Mouse (Mus musculus): ENCODE results near the gene Nmu. TPM values are rescaled to one million over a fixed set of nuclear protein-coding genes. Genes with fewer than 3 reads are reported as not detected.

Gene Nmu
- total RNA-seq (2021) (under 1 TPM in 1 of 2 experiments, not detected in 1; 0.48 TPM), polyA plus RNA-seq (2012; rRNA removed) (not detected in 2 replicates)
- long read RNA-seq = 0 reads

DNA sequence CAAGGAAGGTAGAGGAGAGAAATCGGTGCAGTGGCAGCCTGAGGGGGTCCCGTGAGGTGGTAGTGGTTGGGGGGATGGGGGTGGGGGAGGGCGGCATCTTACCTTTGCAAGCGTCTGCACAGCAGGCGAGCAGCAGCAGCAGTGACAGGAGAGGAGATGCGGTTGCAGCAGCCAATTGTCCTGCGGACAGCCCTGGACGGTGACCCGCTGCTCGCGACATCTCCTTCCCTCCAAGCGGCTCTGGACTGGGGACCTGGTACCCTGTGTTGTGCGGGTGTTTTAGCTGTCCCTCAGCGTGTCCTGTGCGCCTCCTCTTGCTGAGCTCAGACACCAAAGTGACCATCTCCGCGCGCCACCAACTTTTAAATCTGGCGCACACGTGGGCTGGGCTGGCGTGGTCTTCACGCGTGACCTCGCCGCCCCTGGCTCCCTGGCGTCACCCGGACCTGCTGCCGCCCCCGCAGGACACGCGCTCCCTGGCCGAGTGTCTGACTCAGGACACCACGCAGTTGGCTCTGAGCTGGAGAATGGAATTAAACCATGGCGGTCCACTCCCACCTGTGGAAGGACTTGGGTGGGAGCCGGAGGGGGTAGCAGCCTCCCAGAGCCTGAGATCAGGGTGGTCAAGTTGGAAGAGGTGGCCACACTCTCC is at the start of gene Nmu:
Gene Nmu (minus strand): TSS at position 336 of the 652 bp plus-strand sequence.
- DNase-seq = peak; percentile 21

DNA sequence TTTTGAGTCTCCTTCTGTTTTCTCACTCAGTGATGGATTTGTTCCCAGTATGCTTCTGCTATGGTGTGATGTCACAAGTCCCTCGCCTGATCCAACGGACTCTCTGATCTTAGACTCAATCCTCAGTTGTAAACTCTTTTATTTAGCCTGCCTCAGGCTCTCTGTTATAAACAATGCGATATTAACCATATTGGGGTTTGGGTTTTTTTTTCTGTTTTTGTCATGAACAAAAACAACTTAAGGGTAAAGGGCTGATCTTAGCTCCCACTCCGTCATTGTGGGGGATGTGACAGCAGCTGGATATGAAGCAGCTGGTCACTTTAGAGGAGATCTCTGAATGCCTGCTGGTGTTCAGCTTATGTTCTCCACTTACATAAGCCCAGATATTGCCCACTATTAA is 48.1 kb upstream of the Nmu start:
- DNase-seq = no peak

DNA sequence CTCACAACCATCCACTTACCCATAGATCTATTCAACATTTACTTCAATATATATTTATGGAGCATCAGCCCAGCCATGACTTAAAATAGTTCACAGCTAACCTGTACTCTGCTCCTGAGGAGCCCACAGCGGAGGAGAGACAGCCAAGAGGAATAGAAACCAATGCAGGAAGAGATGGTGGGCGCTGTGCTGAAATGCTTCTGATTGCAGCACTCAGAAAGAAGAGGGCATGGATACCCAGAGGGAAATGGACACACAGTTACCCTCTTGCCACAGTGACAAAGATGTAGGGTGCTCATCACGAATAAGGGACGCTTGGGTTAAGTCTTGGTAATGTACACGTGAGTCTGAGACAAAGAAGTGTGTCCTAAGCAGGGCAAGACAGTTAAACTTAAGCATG is 30.8 kb upstream of the Nmu start:
- no peak for DNase-seq

DNA sequence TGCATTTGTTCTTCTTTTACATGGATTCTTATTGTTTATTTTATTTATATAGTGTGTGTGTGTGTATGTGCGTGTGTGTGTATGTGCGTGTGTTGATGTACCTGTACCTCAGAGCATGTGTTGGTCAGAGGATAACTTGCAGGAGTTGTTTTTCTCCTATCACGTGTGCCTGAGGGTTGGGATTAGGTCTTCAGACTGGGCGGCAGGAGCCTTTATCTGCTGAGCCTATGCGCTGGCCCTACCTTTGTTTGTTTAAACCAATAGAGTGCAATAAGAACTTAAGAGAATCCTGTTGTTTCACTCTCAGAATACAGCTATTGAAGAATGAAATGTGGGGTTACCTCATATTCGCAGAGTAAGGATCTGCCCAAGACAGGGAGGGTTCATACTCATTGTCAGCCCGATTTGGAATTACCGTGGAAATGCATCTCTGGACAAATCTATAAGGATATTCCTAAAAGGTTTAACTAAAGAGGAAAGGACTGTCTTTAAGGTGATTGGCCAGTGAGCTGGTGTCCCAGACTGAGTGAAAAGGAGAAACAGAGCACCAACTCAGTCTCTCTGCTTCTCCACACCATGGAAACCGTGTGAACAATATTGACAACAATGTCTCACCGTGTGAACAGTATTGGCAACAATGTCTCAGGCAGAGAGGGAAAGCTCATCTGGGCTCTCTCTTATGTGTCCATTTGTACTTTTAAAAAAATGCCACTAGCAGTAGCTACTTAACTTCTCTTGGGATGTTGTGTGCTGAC is 25.6 kb upstream of the Nmu start:
- no peak for DNase-seq

DNA sequence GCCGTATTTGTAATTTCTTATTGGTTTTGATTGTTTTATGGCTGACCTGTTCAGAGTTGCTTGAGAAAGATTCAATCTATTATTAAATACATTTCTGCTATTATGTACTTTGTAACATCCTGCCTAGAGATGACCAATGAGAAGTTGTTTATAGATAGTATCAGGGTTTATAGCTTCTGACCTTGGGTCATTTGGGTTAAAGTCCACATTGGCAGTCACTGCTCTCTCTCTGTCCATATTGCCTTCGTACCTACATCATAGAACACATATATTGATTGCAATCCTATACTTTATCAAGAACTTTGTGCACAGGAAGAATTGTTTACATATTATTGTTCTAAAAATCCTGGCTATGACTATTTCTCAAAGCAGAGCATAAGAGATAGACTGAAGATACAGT is 24.9 kb upstream of the Nmu start:
- DNase-seq = no peak

DNA sequence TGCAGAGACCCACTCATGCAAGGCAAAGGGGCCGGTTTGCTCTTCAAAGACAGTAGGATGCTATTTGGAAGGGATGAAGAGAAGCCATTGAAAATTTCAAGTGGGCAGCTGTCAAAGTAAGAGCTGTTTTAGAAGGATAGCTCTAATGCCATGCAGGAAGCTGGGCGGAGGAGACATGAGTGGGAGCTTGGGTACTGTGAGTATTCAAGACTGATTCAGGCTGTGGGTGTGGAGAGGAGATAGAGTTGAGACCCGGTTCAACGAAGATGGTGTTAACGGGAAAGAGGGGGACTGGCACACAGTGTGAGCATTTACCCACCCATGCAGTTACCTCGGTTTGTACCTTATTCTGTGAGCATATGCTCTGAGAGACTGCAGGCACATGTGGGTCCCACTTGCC is 20.1 kb upstream of the Nmu start:
- DNase-seq = no peak

DNA sequence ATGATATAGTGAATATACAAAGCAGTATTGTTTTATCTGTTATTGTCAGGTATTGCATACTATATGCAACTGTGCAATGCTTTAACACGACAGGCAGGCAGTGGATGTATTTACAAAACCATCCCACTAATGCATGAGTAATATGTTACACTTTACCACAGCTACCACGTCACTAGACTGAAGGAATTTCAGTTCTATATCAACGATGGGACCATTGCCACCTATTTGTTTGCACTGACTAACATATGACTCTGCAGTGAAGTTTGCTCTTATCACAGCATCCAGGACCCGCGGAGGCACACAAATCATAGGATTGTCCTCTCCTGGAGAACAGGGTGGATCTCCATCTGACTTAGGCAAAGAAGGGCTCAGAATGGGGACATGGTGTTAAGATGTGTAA is 18.2 kb upstream of the Nmu start:
- no peak for DNase-seq

DNA sequence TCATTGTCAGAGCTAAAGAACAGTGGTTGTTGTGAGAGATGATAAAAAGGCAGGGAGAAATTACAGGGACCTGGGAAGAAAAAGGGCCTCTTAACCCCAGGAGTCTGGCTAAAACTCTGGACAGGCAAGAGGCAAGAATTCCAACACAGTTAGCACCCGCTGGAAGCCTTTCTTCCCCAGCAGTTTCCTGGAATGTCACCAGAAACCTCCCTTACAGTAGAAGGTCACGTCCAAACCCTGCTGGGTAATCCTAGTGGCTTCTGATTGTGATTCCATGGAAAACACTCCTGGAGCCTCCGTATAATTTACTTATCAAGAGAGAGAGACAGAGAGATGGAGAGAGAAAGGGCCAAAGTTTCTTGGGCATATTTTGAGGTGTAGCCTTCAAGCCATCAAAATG is 15.6 kb upstream of the Nmu start:
- peak; percentile 4 for DNase-seq

DNA sequence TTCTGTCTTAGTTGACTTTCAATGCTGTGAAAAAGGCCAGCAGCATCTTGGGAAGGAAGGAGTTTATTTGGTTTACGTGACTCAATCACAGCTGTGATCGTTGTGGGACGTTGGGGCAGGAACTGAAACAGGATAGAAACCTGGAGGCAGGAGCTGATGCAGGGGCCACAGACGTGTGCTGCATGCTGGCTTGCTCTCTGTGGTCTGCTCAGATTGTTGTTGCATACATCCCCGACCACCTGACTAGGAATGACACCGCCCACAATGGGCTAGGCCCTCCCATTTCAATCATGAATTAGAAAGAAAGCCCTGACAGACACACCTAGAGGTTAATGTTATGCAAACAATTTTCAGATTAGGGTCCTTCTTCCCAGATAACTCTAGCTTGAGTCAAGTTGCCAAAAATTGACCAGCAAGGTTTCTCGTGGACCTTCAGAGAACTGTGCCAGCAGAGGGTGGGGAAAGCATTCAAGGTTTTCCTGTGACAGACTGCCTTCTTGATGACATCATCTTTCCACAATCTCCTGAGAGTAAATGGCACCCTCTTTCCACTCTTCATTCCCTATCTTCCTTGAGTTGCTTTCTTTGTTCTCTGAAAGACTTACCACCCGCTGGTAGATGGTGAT is 5.7 kb upstream of the Nmu start:
- peak; percentile 57 for DNase-seq

DNA sequence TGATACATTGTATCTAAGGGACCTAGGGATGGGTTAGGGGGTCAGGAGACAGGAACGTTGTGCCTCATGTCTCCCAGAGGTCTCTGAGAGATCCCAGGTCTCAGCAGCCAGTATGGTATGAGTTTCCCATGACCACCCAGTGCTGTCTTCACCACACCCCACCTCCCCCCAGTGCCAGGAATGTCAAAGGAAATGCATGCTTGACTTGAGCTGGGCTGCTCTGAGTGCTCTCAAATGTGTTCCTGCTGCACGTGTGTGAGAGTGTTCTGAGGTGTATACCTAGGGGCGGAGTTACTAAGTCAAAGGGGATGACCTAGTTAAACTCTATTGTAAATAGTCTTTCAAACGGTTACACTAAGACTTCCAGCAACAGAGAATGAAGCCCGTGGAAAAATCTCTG is 1.8 kb upstream of the Nmu start:
- DNase-seq = no peak

DNA sequence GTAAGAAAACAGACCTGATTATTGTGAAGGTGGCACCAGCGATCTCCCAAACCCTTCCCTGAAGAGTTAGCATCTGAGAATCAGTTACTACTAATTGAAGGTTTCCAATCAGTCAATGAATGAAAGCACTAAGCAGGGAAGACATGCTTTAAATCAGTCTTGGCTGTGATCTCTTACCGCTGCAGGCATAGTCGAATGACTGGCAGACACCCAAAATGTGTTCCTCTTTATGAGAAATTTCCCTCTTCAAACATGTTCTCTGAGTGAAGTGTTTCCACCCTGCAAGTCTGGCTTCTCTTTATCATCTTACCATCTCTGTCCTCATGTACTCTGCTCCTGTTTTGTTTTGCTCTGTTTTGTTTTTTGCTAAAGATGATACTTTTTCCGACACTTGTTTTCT is 2.8 kb downstream of the Nmu start:
- no peak for DNase-seq

DNA sequence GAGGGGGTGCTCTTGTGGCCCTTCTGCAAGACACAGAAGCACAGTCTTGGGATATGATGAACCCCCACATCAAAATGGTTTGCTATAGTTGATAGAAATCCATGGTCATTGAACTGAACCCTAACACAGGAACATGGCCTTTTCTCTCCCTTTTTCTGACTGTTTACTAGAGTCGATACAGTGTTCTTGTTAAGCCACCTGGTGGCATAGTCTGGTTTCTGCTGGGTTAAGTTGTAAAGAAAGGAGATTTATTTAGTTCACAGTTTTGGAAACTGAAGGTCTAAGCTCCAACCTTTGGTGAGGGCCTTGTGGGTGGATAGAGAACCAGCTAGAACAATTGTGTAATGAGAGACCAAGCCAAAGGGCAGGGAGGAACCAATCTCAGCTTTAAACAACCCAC is 3.5 kb downstream of the Nmu start:
- DNase-seq = no peak

DNA sequence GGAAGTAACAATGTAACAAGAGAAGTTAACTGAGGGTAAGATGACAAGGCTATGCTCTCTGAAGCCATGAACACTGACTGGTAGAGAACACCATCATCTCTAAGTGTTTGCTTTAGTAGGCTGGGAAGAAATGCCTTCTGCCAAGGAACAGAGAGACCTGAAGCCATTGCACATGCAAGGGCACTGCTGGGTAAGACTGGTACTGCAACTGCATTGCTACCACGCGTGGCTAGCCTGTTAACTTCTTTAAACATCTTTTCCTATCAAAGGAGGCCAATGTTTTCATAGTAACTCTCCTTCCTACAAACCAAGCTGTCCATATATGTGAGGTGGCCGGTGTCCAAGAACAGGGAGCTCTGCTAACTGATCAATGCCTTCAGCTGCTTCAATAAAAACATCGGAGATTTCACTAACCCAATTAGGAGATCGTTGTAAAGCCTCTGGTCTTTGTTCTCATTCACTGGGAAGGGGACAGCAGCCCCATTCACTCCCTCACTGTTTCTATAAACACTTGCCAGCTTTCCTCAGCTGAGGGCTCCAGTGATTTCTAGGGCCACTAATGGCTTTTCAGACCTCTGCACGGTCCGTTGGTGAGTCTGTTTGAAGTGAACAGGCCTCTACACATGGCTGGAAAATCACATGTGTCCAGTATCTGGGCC is 11.5 kb downstream of the Nmu start:
- DNase-seq = no peak

DNA sequence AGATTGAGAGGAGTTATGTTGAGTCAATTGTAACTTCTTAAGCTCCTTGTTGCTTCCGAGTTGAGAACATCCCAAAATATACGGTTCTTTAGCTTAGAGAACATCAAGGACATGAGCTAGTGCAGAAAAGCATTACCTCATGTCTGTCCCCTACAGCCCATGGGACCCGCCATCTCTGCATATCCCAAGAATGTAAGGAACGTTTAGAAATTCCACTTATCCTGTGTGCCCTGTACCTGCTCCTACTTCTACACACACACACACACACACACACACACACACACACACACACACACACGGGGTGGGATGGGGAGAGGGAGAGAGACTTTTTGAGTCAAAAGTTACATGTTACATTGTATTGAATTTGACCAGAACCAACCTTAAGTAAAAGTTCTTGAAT is 12.1 kb downstream of the Nmu start:
- no peak for DNase-seq

DNA sequence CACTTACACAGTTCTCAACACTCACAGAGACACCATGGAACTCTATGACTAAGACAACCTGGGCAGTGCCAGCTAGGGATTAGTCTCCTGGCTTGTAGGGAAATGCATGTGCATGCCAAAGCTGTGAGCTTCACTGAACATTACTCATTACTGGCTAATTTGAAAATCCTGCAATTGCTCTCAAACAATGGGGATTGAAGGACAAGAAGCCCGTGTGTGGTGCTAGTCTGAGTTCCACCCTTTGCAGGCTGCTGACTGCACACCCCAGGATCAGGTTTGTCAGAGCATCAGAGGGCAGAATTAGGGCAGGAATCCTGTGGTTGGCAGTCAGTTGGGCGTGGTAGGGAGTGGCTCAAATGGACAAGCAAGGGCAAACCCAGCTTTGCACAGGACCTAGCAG is 17.5 kb downstream of the Nmu start:
- DNase-seq = peak; percentile 43

DNA sequence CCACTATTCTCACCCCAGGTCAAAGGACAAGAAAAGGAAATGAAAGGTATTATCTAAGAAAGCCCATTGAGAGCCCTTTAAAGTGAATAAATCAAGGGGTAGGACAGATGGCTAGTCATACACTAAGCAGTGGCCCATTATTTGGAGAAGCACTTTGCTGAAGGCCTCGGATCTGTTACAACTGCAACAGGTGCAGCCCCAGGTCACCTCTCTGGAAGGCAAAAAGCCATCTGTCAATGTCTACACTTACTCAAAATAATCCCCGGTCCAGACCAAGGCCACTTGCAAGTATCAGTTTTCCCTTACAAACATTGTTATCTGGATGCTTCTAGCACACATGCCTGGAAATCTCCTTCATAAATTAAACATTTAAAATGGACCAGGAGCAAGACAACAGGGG is 22.7 kb downstream of the Nmu start:
- no peak for DNase-seq

DNA sequence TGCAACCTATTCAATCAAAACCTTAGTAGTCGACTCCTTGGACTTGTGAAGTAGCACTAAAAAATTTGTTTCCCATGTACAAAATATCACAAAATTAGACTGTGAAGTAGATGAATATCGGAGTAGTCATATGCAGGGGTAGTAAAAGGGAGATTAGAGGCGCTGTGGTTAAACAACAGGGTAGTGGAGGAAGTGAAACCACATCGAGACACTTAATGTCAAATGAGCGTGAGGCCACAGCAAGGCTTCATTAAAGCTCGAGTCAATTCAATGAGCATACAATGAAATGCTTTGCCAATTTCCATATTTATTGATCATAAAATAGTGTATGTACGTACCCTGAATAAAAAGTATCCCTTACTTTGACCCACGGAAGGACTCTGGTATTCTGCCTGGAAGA is 26.5 kb downstream of the Nmu start:
- DNase-seq = no peak

DNA sequence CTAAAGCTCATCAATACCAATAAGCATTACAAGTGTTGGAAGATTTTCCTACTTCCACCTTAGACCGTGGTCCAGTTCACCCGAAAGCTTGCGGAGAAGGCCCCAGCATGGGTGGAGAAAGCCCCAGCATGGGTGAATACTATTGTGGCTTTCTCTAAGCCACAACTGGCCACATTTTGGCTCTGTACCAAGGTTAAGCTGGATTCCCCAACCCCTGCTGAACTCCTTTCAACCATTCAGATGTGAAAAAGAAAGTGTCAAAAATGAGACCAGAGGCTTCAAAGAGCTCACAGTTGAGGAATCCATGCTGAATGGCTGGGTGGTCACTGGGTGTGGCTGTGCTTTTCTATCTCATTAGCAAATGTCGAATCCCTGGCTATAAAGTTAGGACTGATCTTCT is 29.8 kb downstream of the Nmu start:
- DNase-seq = no peak

DNA sequence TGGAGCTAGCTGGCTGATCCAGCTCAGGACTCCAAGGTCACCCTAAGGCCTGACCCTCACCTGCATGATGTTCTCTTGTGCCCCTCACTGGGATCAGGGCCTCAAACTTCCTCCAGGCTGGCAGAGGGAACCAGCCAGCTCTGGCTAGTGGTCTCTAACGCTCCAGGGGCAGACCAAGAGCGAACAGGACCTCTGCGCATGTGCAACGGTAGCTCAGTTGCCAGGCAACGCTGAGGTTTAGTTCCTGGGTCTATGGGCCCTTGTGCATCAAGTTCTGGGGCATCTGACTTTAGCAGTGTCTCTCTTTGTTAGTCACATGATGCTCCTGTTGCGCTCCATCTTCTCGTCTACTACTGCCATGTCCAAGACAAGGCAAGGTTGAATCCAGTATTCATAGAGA is 32.6 kb downstream of the Nmu start, which contains the start of gene Pdcl2:
Gene Pdcl2 (minus strand): TSS at position 204 of the 400 bp plus-strand sequence.
- DNase-seq = no peak

DNA sequence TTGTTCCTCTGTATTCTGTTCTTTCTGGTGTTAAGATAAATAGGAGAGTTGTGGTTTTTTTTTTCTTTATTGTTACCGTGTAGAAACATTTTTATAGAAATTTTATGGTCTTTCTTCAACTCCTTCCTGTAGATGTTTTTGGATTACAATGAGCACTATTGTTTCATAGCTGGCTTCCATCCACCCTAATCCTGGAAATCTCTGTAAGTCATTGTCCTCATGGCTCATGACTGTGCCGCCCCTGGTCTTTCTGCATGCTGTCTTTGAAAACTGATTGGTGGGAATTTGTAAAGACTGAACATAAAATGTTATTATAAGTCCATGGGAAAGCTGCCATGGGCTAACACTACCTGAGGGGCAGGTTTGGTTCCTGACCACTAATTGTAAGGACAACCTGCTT is 36.3 kb downstream of the Nmu start:
- DNase-seq = no peak

DNA sequence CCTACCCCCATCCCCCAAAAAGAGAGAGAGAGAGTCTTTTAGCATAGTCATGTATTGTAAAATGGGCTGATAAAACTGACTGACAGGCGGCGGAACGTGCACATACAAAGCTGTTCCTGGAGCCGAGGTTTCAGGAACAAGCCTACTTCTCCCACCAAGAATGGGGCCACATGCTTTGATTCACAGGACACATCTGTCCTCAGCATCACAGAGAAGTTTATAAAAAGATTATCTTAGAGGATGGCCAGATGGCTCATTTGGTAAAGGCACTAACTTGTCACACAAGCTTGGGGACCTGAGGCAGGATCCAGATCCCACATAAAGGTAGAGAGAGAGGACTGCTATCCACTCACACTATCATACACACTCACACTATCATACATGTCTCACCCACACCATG is 38.5 kb downstream of the Nmu start:
- no peak for DNase-seq

DNA sequence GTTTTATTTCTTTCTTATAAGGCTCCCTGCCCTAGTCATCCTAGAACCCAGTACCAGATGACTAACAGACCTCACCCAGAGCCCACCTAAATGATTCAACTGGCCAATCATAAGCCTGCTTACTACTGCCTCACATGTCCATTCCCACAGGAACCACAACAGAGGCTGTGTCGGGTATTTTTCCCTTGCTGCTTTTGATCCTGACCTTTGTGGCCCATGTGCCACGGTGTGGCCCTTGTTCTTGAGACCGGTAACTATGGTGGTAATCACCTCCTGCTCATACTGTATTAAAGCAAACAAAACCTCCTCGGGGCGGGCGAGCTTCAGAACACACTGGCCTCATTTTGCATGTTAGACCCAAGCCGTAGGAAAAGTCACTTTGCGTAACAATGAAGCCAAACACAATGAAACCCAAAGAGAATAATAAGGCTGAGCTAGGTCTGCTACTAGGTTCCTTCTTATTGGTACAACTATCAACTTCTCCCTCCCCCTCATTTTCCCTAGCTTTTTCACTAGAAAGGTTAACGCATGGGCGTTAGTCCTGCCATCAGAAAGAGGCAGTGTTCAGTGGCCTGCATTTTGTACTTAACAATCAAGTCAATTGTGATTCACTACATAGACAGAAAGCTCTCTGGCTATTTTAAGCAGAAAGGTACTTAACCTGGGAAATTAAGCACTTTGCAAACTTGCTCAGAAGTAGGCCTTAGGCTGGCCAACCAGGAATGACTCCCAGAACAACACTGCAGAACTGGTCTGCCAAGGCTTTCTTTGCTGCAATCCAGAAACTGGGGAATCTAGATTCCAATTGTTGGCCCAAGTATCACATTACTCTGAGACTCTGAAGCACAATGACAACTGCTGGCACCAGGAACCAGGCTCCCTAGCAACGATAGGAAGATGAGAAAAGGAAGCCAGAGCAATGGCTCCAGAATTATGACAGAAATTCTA is 42.1 kb downstream of the Nmu start:
- DNase-seq = no peak
